ENCODE assay signal across 12 mouse cellular contexts in genomic region chr4:70536661-70537580, GRCm38 (mm10). TPM values are rescaled to one million over a fixed set of nuclear protein-coding genes. Genes with fewer than 3 reads are reported as not detected.
DNase-seq lines count a peak whose midpoint lies in the region; ATAC-seq and TF ChIP-seq lines count a peak whose summit lies in the region.
"Had no signal": no experiment of that assay in that cellular context is flagged by ENCODE, and none has a peak within 500 bp of the region (broad histone marks: within the 10 kb centered on the region; RNA-seq: fewer than 3 reads in every experiment).

No protein-coding gene starts in this region.

- peak overlapping the region; percentile 1; the same call in 1 of the 2 replicates for H3K27ac ChIP-seq in liver, postnatal 0 days (ENCODE audit: low read depth)
- peak overlapping the region; percentile 74 for H3K27ac ChIP-seq in macrophage
- H3K27ac ChIP-seq: liver, embryonic 13.5 days had no signal

- no peak for TF ChIP-seq CTCF in liver, postnatal 0 days (IDR thresholded peaks at IDR 0.05; ENCODE audit: low read depth)

- peak; percentile 46 for DNase-seq in adrenal gland, adult 2 months
- no peak for DNase-seq in adrenal gland, postnatal 4 days (ENCODE audit: low spot score in 2 of 2)
- no peak for DNase-seq in liver, postnatal 0 days
- DNase-seq in liver = no peak
- no peak for DNase-seq in frontal cortex, postnatal 10 days (ENCODE audit: low spot score in 2 of 2)
- DNase-seq in left cerebral cortex, postnatal 25 days (ENCODE audit: low spot score in 2 of 2) = no peak
- DNase-seq in lung, postnatal 36 days = no peak
- DNase-seq: liver, embryonic 13.5 days; spleen, adult 18-20 months had no signal

- no peaks in the 10 kb centered on the region for H3K79me2 ChIP-seq in macrophage (ENCODE audit: inconsistent target)

- H3K4me1 ChIP-seq in liver, postnatal 0 days (ENCODE audit: insufficient read depth) = peaks cover 16% of the 10 kb centered on the region

- no peaks in the 10 kb centered on the region for H3K27me3 ChIP-seq in liver, postnatal 0 days (ENCODE audit: insufficient read depth, low read length)
- H3K27me3 ChIP-seq: liver, embryonic 13.5 days; neural tube, embryonic 12.5 days; Patski had no signal

- H3K4me3 ChIP-seq in liver, postnatal 0 days (ENCODE audit: low read depth, low read length) = no peak overlapping the region
- H3K4me3 ChIP-seq in macrophage (ENCODE audit: inconsistent target) = no peak overlapping the region

- no peak for ATAC-seq in liver, postnatal 0 days
- ATAC-seq: Patski had no signal

- no peaks in the 10 kb centered on the region for H3K36me3 ChIP-seq in liver, postnatal 0 days (replicated peaks; ENCODE audit: insufficient read depth, low read length)
- no peaks in the 10 kb centered on the region for H3K36me3 ChIP-seq in macrophage (ENCODE audit: inconsistent target)
- H3K36me3 ChIP-seq: liver, embryonic 13.5 days; neural tube, embryonic 12.5 days had no signal

- no peak for TF ChIP-seq EP300 in liver, postnatal 0 days (IDR thresholded peaks at IDR 0.05; ENCODE audit: low read depth)

- H3K9me3 ChIP-seq in liver, postnatal 0 days (ENCODE audit: low read length) = no peaks in the 10 kb centered on the region
- H3K9me3 ChIP-seq: liver, embryonic 13.5 days; neural tube, embryonic 12.5 days had no signal

- no peak overlapping the region for H3K9ac ChIP-seq in liver, postnatal 0 days (replicated peaks)
- H3K9ac ChIP-seq: neural tube, embryonic 12.5 days had no signal

- 55% methylated on average over 2 of the region's 2 CpGs for WGBS in liver, postnatal 0 days (ENCODE audit: insufficient replicate concordance)
- WGBS in macrophage (ENCODE audit: missing documents) = 60% methylated on average over 2 of the region's 2 CpGs

- intact Hi-C loops in left cerebral cortex, postnatal 25 days (cut with DNase I) = loop anchor here (5.0 kb wide), 2 partner anchors 40 to 130 kb away; no protein-coding TSS in a partner anchor

- no peak overlapping the region for H3K4me2 ChIP-seq in liver, postnatal 0 days (ENCODE audit: low read depth, low read length)

RNA-seq across cellular contexts. Expression of gene Megf9, which starts 2.1 kb away (rescaled TPM):
- total RNA-seq in adrenal gland, adult 2 months (2021) = 10 to 100 TPM; 29.3 to 35.6 TPM
- polyA plus RNA-seq in adrenal gland, adult 2 months (2012; rRNA removed) = 51.5 and 54.6 TPM in 2 replicates
- total RNA-seq in adrenal gland, postnatal 4 days (2021) = 10 to 100 TPM; 31.7 to 35.9 TPM
- polyA plus RNA-seq in liver, postnatal 0 days (2015; fragmentation: Nextera tagmentation; extraction: Ambion mirVana) = 7.2 and 9.4 TPM in 2 replicates
- 10 to 100 TPM in 8 of 26 experiments, 1 to 10 TPM in 15, under 1 TPM in 3; 0.61 to 24.0 (median 5.9) TPM for total RNA-seq in macrophage (2018; cell fraction: chromatin; rRNA removed)
- 10 to 100 TPM in 18 of 26 experiments, 1 to 10 TPM in 8; 5.4 to 55.3 (median 17.5) TPM for total RNA-seq in macrophage (2018; cell fraction: cytosol; rRNA removed)
- 10 to 100 TPM in 14 of 26 experiments, 1 to 10 TPM in 12; 3.3 to 46.3 (median 12.9) TPM for total RNA-seq in macrophage (2018; cell fraction: nucleus; rRNA removed)
- polyA plus RNA-seq in macrophage (2018) = 12.2 to 39.9 TPM (median 35.6 TPM) in 3 replicates
- 100 to 1,000 TPM in 1 of 2 experiments, 10 to 100 TPM in 1; 97.8 to 101 TPM for total RNA-seq in left cerebral cortex, postnatal 25 days (2021)
